Mouse (Mus musculus) midbrain, embryonic 12.5 days (tissue): ENCODE data around the gene Cd6. TPM values are rescaled to one million over a fixed set of nuclear protein-coding genes. Genes with fewer than 3 reads are reported as not detected.

Experiments used
- ATAC-seq: fragments of 200-750 bp; cut with Nextera tagmentation; 2 replicates; pipeline ENCODE4 v1.8.0; 2017; ENCODE audit warnings: low read depth, moderate TSS enrichment, moderate library complexity; ENCODE audit not compliant: low FRiP score
- H3K27ac ChIP-seq: fragments of 300-500 bp; sonication (generic); replicated peaks from 2 replicates; pipeline ENCODE4 v1.5.1; 2016; ENCODE audit warnings: mild to moderate bottlenecking
- H3K27me3 ChIP-seq: fragments of 300-500 bp; sonication (generic); 2 replicates; pipeline ENCODE4 v1.6.1; 2016; ENCODE audit warnings: mild to moderate bottlenecking
- H3K36me3 ChIP-seq: fragments of 300-500 bp; sonication (generic); 2 replicates; pipeline ENCODE4 v1.6.1; 2016
- H3K4me1 ChIP-seq: fragments of 300-500 bp; sonication (generic); 2 replicates; pipeline ENCODE4 v1.6.1; 2016
- H3K4me2 ChIP-seq: fragments of 300-500 bp; sonication (generic); replicated peaks from 2 replicates; pipeline ENCODE4 v1.6.1; 2016; ENCODE audit warnings: mild to moderate bottlenecking, moderate library complexity
- H3K4me3 ChIP-seq: fragments of 300-500 bp; sonication (generic); 2 replicates; pipeline ENCODE4 v1.5.1; 2016; ENCODE audit warnings: mild to moderate bottlenecking
- H3K9ac ChIP-seq: fragments of 300-500 bp; sonication (generic); replicated peaks from 2 replicates; pipeline ENCODE4 v1.6.1; 2016; ENCODE audit warnings: mild to moderate bottlenecking, moderate library complexity
- H3K9me3 ChIP-seq: fragments of 300-500 bp; sonication (generic); 2 replicates; pipeline ENCODE4 v1.6.1; 2016; ENCODE audit warnings: mild to moderate bottlenecking
- WGBS: fragments of 180-500 bp; shearing (Covaris S2); methylation state at CpG from one replicate; pipeline ENCODE4 v1.1.7; 2016; 5-methylcytosine and 5-hydroxymethylcytosine counted together
- polyA plus RNA-seq: library from polyadenylated mRNA; unstranded; fragments of >200 nt; fragmentation: Nextera tagmentation; extraction: Ambion mirVana; gene quantifications from 2 replicates; pipeline ENCODE4 v1.2.1, GENCODE M21; 2016

The Cd6 gene
- polyA plus RNA-seq, 1 experiment from 2014 or later = not detected

DNA sequence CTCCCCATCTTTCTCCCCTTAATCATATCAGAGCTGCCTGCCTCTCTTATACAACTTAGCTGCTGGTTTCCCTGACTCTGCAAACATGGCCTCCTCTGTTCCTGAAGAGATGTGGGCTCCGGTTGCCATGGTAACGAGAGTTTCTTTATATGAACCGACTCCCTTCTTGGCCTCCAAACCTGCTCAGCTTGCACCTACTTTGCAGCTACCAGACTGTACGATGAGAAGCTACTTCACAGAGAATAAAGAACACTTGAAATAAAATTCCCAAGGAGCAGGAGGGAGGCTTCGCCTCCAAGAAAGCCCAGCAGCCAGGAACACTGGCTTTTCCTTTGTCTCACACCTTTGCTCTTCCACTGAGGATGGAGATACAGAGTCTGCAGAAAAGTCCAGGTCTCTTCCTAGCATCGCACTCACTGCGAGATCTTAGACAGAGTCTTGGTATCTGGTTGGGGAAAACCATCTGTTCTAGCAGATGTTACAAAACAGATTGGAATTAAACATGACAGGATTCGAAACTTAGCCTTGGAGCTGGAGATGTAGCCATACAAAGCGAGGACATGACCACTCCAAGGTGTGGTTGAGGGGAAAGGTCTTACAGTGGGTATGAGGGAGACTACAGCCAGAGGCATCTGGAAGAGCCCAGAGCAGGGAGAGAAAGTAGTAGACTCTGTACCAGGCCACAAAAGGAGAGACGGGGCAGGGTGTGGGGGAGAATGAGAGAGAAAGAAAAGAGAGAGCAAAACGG lies 20.3 kb downstream of the Cd6 start:
- no peaks in the 10 kb centered on the region for H3K36me3 ChIP-seq
- no peak overlapping the region for H3K4me2 ChIP-seq
- H3K4me3 ChIP-seq = no peak overlapping the region
- H3K9me3 ChIP-seq = no peaks in the 10 kb centered on the region
- 0 out of 2 replicates have a peak, but pooled peaks cover 9% of the 10 kb centered on the region for H3K4me1 ChIP-seq
- WGBS = 79% methylated on average over 11 of the region's 11 CpGs
- H3K27me3 ChIP-seq = no peaks in the 10 kb centered on the region
- no peak overlapping the region for H3K27ac ChIP-seq
- no peak overlapping the region for H3K9ac ChIP-seq
- no peak for ATAC-seq

DNA sequence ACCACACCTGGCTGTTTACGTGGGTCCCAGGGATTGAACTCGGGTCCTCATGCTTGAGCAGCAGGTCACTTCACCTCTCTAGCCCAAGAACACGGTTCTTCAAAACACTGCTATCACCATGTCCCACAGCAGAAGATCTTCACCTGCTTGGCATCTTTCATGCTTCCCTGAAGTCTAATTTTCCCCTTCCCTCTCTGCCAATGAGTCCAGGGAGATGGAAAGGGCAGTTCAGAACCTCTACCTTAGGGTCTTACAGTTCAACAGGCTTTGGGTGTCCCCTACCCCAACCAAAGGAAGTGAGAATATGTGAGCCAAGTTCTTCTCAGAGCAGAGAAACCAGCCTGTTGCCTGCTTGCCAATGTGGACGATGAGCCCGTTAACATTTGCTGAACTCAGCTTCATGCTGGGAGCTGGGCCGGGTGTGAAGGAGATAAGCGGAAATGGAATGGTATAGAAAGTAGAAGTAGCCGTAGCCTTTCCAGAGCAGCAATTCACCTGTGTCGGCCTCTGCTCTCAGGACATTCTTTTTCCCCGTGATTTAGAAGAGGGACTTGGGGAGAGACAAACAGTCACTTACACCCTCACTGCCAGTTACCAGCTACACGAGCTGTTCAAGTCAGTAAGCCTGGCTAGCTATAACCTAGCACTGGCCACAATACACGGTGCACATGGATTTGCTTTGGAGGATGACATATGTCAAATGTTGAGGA lies 21.2 kb downstream of the Cd6 start:
- Histone ChIP-seq H3K4me3 (no peak overlapping the region), H3K9ac (no peak overlapping the region), H3K4me1 (0 out of 2 replicates have a peak, but pooled peaks cover 9% of the 10 kb centered on the region), H3K27ac (no peak overlapping the region), H3K36me3 (no peaks in the 10 kb centered on the region), H3K27me3 (no peaks in the 10 kb centered on the region), H3K9me3 (no peaks in the 10 kb centered on the region), H3K4me2 (no peak overlapping the region)
- 90% methylated on average over 12 of the region's 12 CpGs for WGBS
- ATAC-seq = no peak

DNA sequence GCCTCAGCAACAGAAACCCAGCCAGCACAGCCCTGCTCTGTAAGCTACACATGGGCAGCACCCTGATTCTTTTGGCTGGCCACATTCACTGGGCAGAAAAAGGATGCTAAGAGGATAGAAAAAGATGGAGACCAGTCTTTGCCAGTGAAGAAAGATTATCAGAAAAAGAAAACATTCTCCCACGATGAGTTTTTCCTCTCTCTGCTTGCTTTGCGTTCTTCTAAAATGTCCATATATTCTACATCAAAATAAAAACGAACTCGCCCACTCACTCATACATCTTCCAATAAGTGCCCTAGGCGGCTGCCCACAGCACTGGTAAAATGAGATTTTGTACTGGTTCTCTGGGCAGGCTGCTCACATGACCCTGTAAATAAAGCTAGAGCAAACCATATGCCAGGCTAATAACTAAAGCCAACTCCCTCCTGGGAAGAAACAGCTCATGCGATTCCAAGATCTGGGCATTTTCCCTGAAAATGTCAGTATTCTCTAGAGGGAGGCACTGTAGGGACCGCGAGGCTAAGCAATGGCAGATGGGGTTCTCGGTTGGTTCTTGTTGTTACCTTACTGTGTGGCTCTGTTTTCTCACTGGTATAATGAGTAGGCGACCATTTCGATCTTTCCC lies 24.1 kb downstream of the Cd6 start:
- ATAC-seq = no peak
- Histone ChIP-seq H3K4me1 (0 out of 2 replicates have a peak, but pooled peaks cover 9% of the 10 kb centered on the region), H3K27ac (no peak overlapping the region), H3K9ac (no peak overlapping the region), H3K4me2 (no peak overlapping the region), H3K9me3 (no peaks in the 10 kb centered on the region), H3K27me3 (no peaks in the 10 kb centered on the region), H3K36me3 (no peaks in the 10 kb centered on the region), H3K4me3 (no peak overlapping the region)
- 87% methylated on average over 11 of the region's 11 CpGs for WGBS

DNA sequence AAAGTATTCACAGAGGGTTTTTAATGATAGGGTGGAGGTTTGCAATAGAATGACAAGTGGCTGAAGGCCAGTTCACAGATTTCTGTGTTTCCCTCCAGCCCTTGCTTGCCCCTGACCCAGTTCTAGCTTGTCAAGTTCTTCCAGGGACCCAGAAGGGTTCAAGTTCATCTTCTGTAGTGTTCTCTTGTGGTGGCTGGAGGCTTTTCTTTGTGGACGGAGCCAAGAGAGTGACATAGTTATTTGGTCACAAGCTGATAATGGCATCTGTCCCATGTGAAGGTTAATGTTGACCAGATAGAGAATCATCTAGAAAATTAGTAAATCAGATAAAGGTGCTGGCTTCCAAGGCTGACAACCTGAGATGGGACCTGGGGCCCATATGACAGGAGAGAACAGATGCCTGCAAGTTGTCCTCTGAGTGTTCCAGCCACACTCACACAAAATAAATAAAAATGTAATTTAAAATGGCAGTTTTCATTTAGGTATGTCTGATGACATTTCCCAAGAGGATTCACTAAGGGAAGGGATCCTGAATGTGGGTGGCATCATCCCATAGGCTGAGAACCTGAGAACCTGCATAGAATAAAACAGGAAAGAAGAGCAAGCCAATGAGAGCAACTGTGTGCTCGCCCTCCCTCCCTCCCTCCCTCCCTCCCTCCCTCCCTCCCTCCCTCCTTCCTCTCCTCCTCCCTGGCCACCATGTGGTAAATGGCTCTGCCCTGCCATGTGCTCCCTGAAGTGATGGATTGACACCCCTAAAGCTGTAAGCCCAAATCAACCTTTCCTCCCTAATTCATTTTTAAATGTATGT lies 24.8 kb downstream of the Cd6 start:
- Histone ChIP-seq H3K4me2 (no peak overlapping the region), H3K27me3 (no peaks in the 10 kb centered on the region), H3K9me3 (no peaks in the 10 kb centered on the region), H3K36me3 (no peaks in the 10 kb centered on the region), H3K9ac (no peak overlapping the region), H3K4me3 (no peak overlapping the region), H3K27ac (no peak overlapping the region), H3K4me1 (0 out of 2 replicates have a peak, but pooled peaks cover 9% of the 10 kb centered on the region)
- 78% methylated on average over 2 of the region's 2 CpGs for WGBS
- ATAC-seq = no peak

DNA sequence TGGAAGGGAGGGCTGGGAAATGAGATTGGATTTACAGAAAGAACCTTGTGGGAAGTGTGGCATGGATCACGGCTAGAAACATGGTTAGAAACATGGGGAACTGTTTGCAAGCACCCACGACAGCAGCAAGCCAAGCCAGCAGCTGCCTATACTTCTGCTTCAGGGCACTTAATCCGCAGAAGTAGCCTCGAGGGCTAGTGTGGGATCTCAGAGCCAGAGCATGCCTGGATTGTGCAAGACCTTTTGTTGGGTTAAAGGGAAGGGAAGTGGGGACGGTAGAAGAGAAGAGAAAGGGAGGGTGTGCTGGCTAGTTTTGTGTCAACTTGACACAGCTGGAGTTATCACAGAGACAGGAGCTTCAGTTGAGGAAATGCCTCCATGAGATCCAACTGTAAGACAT lies 26.1 kb downstream of the Cd6 start:
- Histone ChIP-seq H3K27me3 (no peaks in the 10 kb centered on the region), H3K4me1 (no peaks in the 10 kb centered on the region), H3K9ac (no peak overlapping the region), H3K4me2 (no peak overlapping the region), H3K4me3 (no peak overlapping the region), H3K9me3 (no peaks in the 10 kb centered on the region), H3K36me3 (no peaks in the 10 kb centered on the region), H3K27ac (no peak overlapping the region)
- ATAC-seq = no peak
- WGBS = 70% methylated on average over 5 of the region's 5 CpGs

DNA sequence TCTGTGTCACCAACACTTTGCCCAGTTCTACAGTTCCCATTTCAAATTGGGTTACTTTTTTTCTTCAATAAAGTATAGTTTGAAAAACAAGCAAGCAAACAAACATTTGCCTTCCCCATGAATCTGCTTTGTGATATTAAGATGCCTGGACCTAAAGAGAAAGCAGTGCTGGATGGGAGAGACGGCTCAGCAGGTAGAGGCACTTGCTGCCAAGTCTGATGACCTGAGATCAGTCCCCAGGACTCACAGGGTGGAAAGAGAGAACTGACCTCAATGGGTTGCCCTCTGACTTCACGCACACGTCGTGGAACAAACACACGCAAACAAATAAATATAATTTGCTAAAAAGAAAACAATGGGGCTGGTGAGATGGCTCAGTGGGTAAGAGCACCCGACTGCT lies 28.0 kb downstream of the Cd6 start:
- Histone ChIP-seq H3K27ac (no peak overlapping the region), H3K9me3 (no peaks in the 10 kb centered on the region), H3K4me3 (no peak overlapping the region), H3K36me3 (no peaks in the 10 kb centered on the region), H3K9ac (no peak overlapping the region), H3K4me1 (no peaks in the 10 kb centered on the region), H3K27me3 (no peaks in the 10 kb centered on the region), H3K4me2 (no peak overlapping the region)
- whole genome bisulfite sequencing = 87% methylated on average over 6 of the region's 6 CpGs
- ATAC-seq = no peak

DNA sequence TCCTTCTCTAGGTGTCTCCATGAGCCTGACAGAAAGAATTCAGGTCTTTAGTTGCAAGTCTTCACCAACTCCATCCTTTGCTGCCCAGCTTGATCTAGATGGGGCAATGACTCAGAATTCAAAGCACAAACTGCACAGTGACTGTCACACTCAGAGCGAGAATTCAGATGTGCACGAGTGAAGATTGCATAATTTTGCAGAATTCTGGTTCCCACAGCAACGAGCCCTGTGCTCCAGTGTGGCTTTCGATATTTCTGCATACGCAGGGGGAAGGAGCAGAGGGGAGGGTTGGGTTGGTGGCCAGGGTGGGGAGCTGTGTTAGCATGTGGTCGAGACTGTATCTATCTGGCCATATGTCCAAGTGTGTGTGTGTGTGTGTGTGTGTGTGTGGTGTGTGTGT lies 28.8 kb downstream of the Cd6 start:
- no peak overlapping the region for H3K27ac ChIP-seq
- H3K27me3 ChIP-seq = no peaks in the 10 kb centered on the region
- no peak overlapping the region for H3K4me3 ChIP-seq
- ATAC-seq = no peak
- H3K9me3 ChIP-seq = no peaks in the 10 kb centered on the region
- no peaks in the 10 kb centered on the region for H3K36me3 ChIP-seq
- WGBS = 71% methylated on average over 6 of the region's 6 CpGs
- H3K9ac ChIP-seq = no peak overlapping the region
- H3K4me1 ChIP-seq = no peaks in the 10 kb centered on the region
- H3K4me2 ChIP-seq = no peak overlapping the region

DNA sequence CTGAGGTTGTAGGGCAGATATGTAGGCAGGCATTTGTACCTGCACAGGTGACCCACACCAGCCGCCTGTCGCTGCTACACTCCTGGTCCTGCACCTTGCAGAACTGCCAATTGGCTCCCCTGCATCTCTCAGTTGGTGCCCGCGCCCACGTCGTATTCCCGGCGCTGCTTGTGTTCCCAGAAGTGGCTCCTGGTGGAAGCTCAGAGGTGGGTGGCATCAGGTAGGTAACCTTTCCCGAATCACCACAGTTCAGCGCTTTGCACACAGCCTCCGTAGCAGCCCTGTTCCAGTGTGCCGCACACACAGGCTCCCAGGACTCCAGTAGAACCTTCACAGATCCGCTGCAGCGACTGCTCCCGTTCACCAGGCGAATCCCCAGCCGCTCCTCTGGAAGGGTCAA lies 30.7 kb downstream of the Cd6 start:
- H3K27ac ChIP-seq = no peak overlapping the region
- no peaks in the 10 kb centered on the region for H3K4me1 ChIP-seq
- no peak overlapping the region for H3K4me2 ChIP-seq
- H3K9me3 ChIP-seq = no peaks in the 10 kb centered on the region
- no peak for ATAC-seq
- WGBS = 94% methylated on average over 17 of the region's 17 CpGs
- H3K4me3 ChIP-seq = no peak overlapping the region
- no peaks in the 10 kb centered on the region for H3K36me3 ChIP-seq
- H3K27me3 ChIP-seq = no peaks in the 10 kb centered on the region
- no peak overlapping the region for H3K9ac ChIP-seq

DNA sequence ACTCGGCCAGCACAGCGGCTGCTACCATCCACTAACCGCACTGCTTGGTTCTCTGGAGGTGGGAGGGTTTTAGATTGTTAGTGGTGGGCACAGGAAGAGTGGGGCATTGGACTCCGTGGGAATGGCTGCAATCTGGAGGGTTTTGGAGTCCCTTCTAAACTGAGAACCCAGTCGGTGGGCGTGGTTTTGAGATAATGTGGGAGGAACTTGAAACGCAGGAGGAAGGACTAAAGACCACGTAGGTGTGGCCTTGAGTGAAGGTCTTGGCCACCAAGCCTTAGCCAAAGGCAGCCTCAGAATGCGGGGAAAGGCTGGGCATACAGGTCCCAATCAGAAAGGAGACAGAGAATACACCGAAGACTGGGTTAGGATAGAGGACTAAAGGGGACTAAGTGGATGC lies 31.3 kb downstream of the Cd6 start:
- no peaks in the 10 kb centered on the region for H3K4me1 ChIP-seq
- no peak for ATAC-seq
- WGBS = 78% methylated on average over 10 of the region's 10 CpGs

DNA sequence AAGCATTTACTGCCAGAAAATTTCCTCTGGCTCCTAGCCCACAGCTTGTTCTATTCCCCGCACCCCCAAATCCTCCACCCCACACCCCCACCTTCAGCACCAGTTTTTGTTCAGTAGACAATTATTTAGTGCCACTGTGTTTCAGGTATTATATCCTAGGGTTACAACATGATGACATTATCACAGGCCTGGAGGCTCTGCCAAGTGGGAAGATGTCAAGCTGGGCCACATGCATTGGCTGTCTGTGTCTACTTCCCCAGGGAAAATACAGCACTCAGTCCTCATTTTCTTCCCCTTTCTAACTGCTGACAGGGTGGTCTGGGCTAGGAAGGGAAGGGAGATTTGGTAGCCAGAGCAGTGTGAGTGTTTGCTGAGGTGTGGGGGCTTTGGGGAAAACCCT lies 34.9 kb downstream of the Cd6 start:
- no peaks in the 10 kb centered on the region for H3K27me3 ChIP-seq
- WGBS = 100% methylated on average over 1 of the region's 1 CpGs
- H3K9me3 ChIP-seq = no peaks in the 10 kb centered on the region
- no peak overlapping the region for H3K4me2 ChIP-seq
- no peak overlapping the region for H3K4me3 ChIP-seq
- no peak for ATAC-seq
- H3K27ac ChIP-seq = no peak overlapping the region
- H3K36me3 ChIP-seq = no peaks in the 10 kb centered on the region
- no peak overlapping the region for H3K9ac ChIP-seq
- no peaks in the 10 kb centered on the region for H3K4me1 ChIP-seq

More for the DNA sequence above, 31.3 kb downstream of the Cd6 start:
- H3K27ac ChIP-seq = no peak overlapping the region
- no peaks in the 10 kb centered on the region for H3K36me3 ChIP-seq
- H3K4me3 ChIP-seq = no peak overlapping the region
- no peaks in the 10 kb centered on the region for H3K9me3 ChIP-seq
- H3K27me3 ChIP-seq = no peaks in the 10 kb centered on the region
- no peak overlapping the region for H3K4me2 ChIP-seq
- no peak overlapping the region for H3K9ac ChIP-seq

DNA sequence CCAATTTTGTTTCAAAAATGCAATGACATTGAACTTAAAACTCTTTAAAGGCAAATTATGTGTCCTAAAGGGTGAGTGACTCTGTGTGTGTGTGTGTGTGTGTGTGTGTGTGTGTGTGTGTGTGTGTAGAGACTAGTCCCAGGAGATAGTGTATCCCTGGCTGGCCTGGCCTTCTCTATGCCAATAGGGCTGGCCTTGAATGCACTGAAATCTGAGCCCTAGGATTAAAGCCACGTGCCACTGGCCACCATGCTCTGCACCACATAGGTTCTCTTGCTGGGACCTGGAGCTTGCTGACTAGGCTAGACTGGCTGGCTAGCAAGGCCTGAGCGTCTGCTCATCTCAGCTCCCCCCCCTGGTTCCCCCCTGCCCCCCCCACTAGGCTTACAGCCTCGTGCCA lies 36.8 kb downstream of the Cd6 start:
- 66% methylated on average over 3 of the region's 3 CpGs for WGBS
- Histone ChIP-seq H3K27me3 (no peaks in the 10 kb centered on the region), H3K9me3 (no peaks in the 10 kb centered on the region), H3K36me3 (no peaks in the 10 kb centered on the region), H3K4me3 (no peak overlapping the region), H3K4me1 (no peaks in the 10 kb centered on the region), H3K27ac (no peak overlapping the region), H3K4me2 (no peak overlapping the region), H3K9ac (no peak overlapping the region)
- ATAC-seq = no peak

DNA sequence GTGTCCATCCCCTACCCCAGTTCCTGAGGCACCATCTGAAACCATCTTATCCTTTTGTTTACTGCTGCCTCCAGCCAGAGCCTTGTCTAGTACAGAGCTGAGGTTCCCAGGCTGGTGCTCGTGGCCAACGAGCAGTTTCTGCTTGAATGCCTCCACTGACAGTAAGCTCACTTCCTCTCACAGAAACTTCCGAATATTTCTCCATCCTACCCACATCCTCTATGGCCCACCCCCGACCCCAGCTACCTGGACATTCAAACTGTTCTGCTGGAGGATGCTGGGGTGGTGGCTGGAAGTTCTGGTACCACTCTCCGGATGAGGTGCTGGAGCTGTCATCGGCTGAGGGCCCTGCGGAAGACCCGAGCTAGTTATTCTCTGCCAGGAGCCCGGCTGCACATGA lies 39.5 kb downstream of the Cd6 start:
- 71% methylated on average over 9 of the region's 9 CpGs for WGBS

More for the DNA sequence above, 39.5 kb downstream of the Cd6 start:
- Histone ChIP-seq H3K9me3 (no peaks in the 10 kb centered on the region), H3K27me3 (no peaks in the 10 kb centered on the region), H3K36me3 (no peaks in the 10 kb centered on the region), H3K27ac (no peak overlapping the region), H3K9ac (no peak overlapping the region), H3K4me3 (no peak overlapping the region), H3K4me1 (no peaks in the 10 kb centered on the region), H3K4me2 (no peak overlapping the region)
- no peak for ATAC-seq
